Mouse (Mus musculus): ENCODE data around the gene Bbs4.

DNA sequence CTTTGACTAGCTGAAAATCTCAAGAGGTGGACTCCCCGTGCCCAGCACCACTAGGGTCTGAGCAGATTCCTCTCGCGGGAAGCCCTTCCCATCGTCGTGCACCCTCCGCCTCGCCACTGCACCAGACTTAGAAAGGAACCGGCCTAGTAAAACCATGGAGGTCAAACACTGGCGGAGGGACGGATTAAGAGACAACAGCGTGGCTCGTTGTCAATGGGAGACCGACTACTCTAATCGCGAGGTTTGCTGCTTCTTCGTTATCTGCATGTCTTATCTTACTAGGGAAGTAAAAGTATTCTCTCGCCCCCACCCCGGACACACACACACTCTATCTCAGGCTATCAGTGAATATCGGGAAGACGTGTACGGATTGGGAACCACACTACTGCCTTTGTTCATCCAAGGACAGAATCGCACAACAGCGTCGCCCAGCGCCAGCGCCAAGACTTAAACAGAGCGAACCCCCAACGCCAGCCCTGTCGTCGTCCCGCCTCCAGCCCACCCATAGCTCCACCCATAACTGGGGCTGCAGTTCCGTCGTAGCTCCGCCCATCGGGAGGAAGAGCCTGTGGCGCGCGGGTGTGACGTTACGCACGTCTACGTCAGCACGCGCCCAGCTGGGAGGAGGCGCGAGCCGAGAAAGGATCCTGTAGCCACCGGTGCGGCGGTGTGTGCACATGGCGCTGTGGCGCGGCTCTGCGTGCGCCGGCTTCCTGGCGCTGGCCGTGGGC is 62.2 kb downstream of the Bbs4 start, which contains the start of gene Adpgk:
- TF ChIP-seq POLR2A (IDR thresholded peaks at IDR 0.05; ENCODE audit: low read depth, low read length) = peak; percentile 89
- peak; percentile 46 for TF ChIP-seq CTCF (IDR thresholded peaks at IDR 0.05; ENCODE audit: extremely low read depth, insufficient read length, insufficient replicate concordance, low read depth, low read length)
